Mouse (Mus musculus) retina, postnatal 7 days (tissue): Measurements from ENCODE around the gene 4930402H24Rik.

Experiments used
- DNase-seq: peaks from one replicate; pipeline ENCODE4 v3.0.0-alpha.2; 2012; ENCODE audit warnings: low read depth, low spot score

4930402H24Rik gene

GRCm38 (mm10) chr2:130731855-130732254, 174.4 kb downstream of the 4930402H24Rik start:
- DNase-seq = no peak

GRCm38 (mm10) chr2:130730746-130731145, 175.5 kb downstream of the 4930402H24Rik start:
- no peak for DNase-seq

- no peak for DNase-seq
Observed at GRCm38 (mm10) chr2:130728906-130729585, 177.2 kb downstream of the 4930402H24Rik start.

GRCm38 (mm10) chr2:130727752-130728151, 178.5 kb downstream of the 4930402H24Rik start:
- no peak for DNase-seq

GRCm38 (mm10) chr2:130724369-130724768, 181.8 kb downstream of the 4930402H24Rik start:
- no peak for DNase-seq

- DNase-seq = no peak
Observed at GRCm38 (mm10) chr2:130717951-130718350, 188.3 kb downstream of the 4930402H24Rik start.

- no peak for DNase-seq
Observed at GRCm38 (mm10) chr2:130707057-130707456, 199.1 kb downstream of the 4930402H24Rik start.

- DNase-seq = no peak
Observed at GRCm38 (mm10) chr2:130706602-130707001, 199.6 kb downstream of the 4930402H24Rik start.

- DNase-seq = no peak
Observed at GRCm38 (mm10) chr2:130705178-130705577, 201.0 kb downstream of the 4930402H24Rik start.

GRCm38 (mm10) chr2:130704040-130705001, 201.9 kb downstream of the 4930402H24Rik start:
- DNase-seq = no peak

GRCm38 (mm10) chr2:130697821-130698266, 208.4 kb downstream of the 4930402H24Rik start:
- DNase-seq = peak; percentile 4

GRCm38 (mm10) chr2:130697153-130697810, 208.9 kb downstream of the 4930402H24Rik start, which contains the start of gene Slc4a11:
Slc4a11 (minus strand) TSS chr2:130697519.
- DNase-seq = peak; percentile 5

- no peak for DNase-seq
Observed at GRCm38 (mm10) chr2:130696700-130697152, 209.5 kb downstream of the 4930402H24Rik start.

GRCm38 (mm10) chr2:130693563-130693962, 212.6 kb downstream of the 4930402H24Rik start:
- no peak for DNase-seq

- no peak for DNase-seq
Observed at GRCm38 (mm10) chr2:130689011-130689410, 217.2 kb downstream of the 4930402H24Rik start.

GRCm38 (mm10) chr2:130685426-130685825, 220.8 kb downstream of the 4930402H24Rik start:
- DNase-seq = no peak

- DNase-seq = no peak
Observed at GRCm38 (mm10) chr2:130681531-130681930, 224.7 kb downstream of the 4930402H24Rik start.

- DNase-seq = no peak
Observed at GRCm38 (mm10) chr2:130679899-130680298, 226.3 kb downstream of the 4930402H24Rik start.

- DNase-seq = no peak
Observed at GRCm38 (mm10) chr2:130679154-130679553, 227.1 kb downstream of the 4930402H24Rik start.

GRCm38 (mm10) chr2:130677211-130677610, 229.0 kb downstream of the 4930402H24Rik start:
- no peak for DNase-seq

GRCm38 (mm10) chr2:130667559-130667958, 238.6 kb downstream of the 4930402H24Rik start, which contains the start of gene Itpa:
Itpa (plus strand) TSS chr2:130667610.
- peak; percentile 77 for DNase-seq
